Mouse (Mus musculus) stomach, postnatal 0 days (tissue): Measurements from ENCODE around the gene Epha8. TPM values are rescaled to one million over a fixed set of nuclear protein-coding genes. Genes with fewer than 3 reads are reported as not detected.

Experiments used
- ATAC-seq: fragments of 200-750 bp; cut with Nextera tagmentation; 2 replicates; pipeline ENCODE4 v1.8.0; 2017; ENCODE audit not compliant: low FRiP score, low TSS enrichment
- DNase-seq: peaks from one replicate; pipeline ENCODE4 v3.0.0-alpha.2; 2016; ENCODE audit warnings: low spot score
- H3K27ac ChIP-seq: fragments of 300-500 bp; sonication (generic); replicated peaks from 2 replicates; pipeline ENCODE4 v1.5.1; 2014; ENCODE audit warnings: mild to moderate bottlenecking, control low read depth
- H3K27me3 ChIP-seq: fragments of 300-500 bp; sonication (generic); 2 replicates; pipeline ENCODE4 v1.6.1; 2014; ENCODE audit warnings: low read length; ENCODE audit not compliant: control insufficient read depth, insufficient read depth
- H3K36me3 ChIP-seq: fragments of 300-500 bp; sonication (generic); 2 replicates; pipeline ENCODE4 v1.6.1; 2014; ENCODE audit warnings: low read length, mixed read lengths; ENCODE audit not compliant: control insufficient read depth, insufficient read depth
- H3K4me1 ChIP-seq: fragments of 300-500 bp; sonication (generic); replicated peaks from 2 replicates; pipeline ENCODE4 v1.6.1; 2014; ENCODE audit warnings: antibody characterized with exemption; ENCODE audit not compliant: control insufficient read depth, insufficient read depth
- H3K4me2 ChIP-seq: fragments of 300-500 bp; sonication (generic); replicated peaks from 2 replicates; pipeline ENCODE4 v1.6.1; 2014; ENCODE audit warnings: low read depth, mild to moderate bottlenecking, control low read depth, moderate library complexity
- H3K4me3 ChIP-seq: fragments of 300-500 bp; sonication (generic); 2 replicates; pipeline ENCODE4 v1.5.1; 2014; ENCODE audit warnings: low read depth, low read length, control low read depth
- H3K9ac ChIP-seq: fragments of 300-500 bp; sonication (generic); 2 replicates; pipeline ENCODE4 v1.6.1; 2014; ENCODE audit warnings: mild to moderate bottlenecking, low read length, control low read depth, mixed read lengths
- H3K9me3 ChIP-seq: fragments of 300-500 bp; sonication (generic); 2 replicates; pipeline ENCODE4 v1.6.1; 2016; ENCODE audit warnings: low read length; ENCODE audit not compliant: control insufficient read depth
- CTCF ChIP-seq: IDR thresholded peaks from 2 replicates; pipeline ENCODE4 v1.5.1; 2016; ENCODE audit warnings: antibody characterized with exemption, low read depth, mild to moderate bottlenecking, moderate library complexity
- EP300 ChIP-seq: optimal IDR thresholded peaks from 2 replicates; pipeline ENCODE3; 2016; ENCODE audit warnings: antibody characterized with exemption
- WGBS: fragments of 180-500 bp; shearing (Covaris S2); extraction: QIAGEN DNeasy Blood & Tissue Kit; methylation state at CpG from one replicate; pipeline ENCODE4 v1.1.7; 2014; 5-methylcytosine and 5-hydroxymethylcytosine counted together
- polyA plus RNA-seq: library from polyadenylated mRNA; unstranded; fragments of >200 nt; fragmentation: Nextera tagmentation; extraction: Ambion mirVana; gene quantifications from 2 replicates; pipeline ENCODE4 v1.2.1, GENCODE M21; 2015

The Epha8 gene
- polyA plus RNA-seq, 1 experiment from 2014 or later = 0.11 TPM

DNA sequence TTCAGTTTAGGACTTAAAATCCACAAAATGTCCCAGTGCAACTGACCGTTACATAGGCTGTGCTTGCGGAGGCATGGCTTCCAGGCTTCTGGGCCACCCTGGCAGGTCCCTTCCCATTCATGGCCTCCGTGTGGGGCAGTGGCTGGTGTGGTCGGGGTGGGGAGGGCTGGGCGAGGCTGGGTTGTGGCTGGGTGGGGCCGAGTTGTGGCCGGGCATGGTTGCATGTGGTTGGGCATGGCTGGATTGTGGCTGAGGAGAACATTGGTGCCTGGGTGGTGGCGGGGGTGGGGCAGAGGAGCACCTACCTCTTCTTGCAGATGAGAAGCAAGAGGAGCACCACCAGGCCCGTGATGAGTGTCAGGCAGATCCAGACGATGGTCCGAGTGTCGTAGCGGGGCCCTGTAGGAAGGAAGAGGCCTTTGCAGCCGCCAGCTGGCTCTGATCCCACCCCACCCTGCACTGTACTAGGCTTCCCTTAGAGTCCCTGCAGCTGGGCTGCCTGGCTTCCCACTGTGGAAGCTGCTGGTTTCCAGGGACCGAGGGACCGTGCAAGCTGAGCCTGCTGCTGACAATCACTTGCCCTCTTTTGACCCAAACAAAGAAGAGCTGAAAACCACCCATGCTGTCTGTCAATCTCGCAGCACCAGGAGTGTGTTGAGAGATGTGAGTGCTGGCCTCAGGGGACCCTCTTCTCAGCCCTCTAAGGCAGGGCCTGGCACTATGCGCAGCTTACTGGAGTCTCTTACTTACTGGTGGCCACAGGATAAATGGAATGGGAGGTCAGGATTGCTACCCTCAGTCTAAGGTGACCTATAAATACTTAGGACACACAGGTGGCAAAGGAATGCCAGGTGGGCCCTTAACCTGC is 21.6 kb downstream of the Epha8 start:
- Histone ChIP-seq H3K27ac (no peak overlapping the region), H3K4me1 (no peaks in the 10 kb centered on the region), H3K4me2 (no peak overlapping the region), H3K9me3 (no peaks in the 10 kb centered on the region), H3K36me3 (no peaks in the 10 kb centered on the region), H3K27me3 (no peaks in the 10 kb centered on the region), H3K4me3 (no peak overlapping the region), H3K9ac (no peak overlapping the region)
- TF ChIP-seq EP300 (no peak), CTCF (no peak)
- 40% methylated on average over 18 of the region's 18 CpGs for whole genome bisulfite sequencing
- ATAC-seq (peak; percentile 27; the same call in 1 of the 2 replicates), DNase-seq (no peak)

DNA sequence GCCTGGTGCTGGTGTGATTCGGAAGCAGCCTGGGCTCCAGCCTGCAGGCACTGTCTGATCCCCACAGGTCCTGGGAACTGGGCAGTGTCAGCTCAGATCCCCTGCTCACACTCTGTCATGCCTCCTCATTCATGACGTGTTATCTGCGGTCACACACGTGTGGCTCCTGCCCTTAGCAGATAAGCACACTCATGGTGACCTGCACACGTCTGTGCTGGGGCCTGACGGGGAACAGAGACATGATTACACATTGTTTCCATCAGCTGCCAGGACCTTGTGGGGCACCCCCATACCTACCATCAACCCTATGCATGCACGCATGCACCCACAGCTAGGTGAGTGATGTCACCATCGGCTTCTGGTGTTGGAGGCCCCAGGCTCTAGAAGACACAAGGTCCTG is 26.1 kb downstream of the Epha8 start:
- Histone ChIP-seq H3K4me3 (no peak overlapping the region), H3K4me2 (no peak overlapping the region), H3K9me3 (no peaks in the 10 kb centered on the region), H3K9ac (no peak overlapping the region), H3K36me3 (no peaks in the 10 kb centered on the region), H3K4me1 (no peaks in the 10 kb centered on the region), H3K27ac (no peak overlapping the region), H3K27me3 (no peaks in the 10 kb centered on the region)
- no peak for DNase-seq
- ATAC-seq = no peak
- WGBS = 71% methylated on average over 8 of the region's 8 CpGs
- TF ChIP-seq EP300 (no peak), CTCF (no peak)

DNA sequence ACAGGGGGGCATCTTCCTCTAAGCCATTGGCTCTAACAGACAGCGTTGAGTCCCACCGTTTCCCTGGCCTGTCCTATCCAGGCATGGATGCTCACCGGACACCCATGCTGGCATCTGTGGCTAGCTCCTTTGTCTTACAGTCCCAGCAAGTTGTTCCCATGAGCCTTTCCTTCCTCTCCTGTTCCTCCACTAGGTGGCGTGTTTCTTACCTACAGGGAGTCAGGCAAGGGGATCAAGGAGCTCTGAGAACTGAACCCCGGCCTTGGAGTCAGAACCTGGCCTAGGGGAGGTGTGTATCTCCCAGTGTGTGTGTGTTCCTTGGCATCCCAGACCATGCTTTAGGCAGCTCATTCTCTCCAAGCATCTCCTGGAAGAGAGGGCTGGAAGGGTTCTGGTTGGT is 27.7 kb downstream of the Epha8 start:
- WGBS = 7% methylated on average over 5 of the region's 5 CpGs
- Histone ChIP-seq H3K9ac (no peak overlapping the region), H3K4me3 (no peak overlapping the region), H3K27me3 (no peaks in the 10 kb centered on the region), H3K9me3 (no peaks in the 10 kb centered on the region), H3K4me1 (no peaks in the 10 kb centered on the region), H3K4me2 (no peak overlapping the region), H3K36me3 (no peaks in the 10 kb centered on the region), H3K27ac (no peak overlapping the region)
- DNase-seq (no peak), ATAC-seq (no peak)
- TF ChIP-seq EP300 (no peak), CTCF (peak; percentile 75)

DNA sequence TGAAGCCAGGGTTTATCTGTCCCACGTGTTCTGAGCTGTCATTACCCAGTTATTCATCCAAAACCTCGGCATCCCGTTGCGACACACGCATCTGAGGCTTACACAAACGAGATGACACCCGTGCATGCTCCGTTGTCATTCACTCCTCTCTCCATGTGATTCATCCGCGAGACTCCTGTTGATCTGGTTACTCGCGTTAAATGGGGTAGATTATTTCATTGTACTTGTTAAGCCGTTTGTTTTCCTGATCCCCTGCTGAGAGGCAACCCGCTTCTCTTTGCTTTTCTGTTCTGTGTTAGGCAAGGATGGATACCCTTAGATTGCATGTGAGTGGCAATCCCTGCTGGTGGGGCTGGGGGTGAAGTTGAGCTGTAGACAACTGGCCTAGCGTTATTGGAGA is 30.8 kb downstream of the Epha8 start:
- no peak overlapping the region for H3K4me3 ChIP-seq
- no peak for ATAC-seq
- WGBS = 21% methylated on average over 15 of the region's 15 CpGs

DNA sequence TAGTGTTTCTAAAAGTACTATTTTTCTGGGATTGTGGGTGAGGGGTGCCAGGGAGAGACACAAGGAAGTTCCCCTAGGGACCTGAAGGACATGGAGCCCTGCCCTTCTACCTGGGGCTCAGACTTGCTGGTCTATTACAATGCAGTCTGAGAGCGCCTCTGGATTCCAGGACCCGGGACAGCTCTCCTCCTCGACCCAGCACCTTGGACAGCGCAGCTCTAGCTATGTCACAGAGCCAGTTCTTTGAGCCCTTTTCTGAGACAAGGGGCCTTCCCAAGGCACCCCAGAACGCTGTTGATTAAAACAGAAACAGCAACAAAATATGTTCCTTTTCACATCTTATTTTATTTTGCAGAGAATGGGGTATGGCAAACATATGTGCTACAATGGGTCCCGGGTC is 32.1 kb downstream of the Epha8 start:
- Histone ChIP-seq H3K27ac (no peak overlapping the region), H3K36me3 (no peaks in the 10 kb centered on the region), H3K27me3 (no peaks in the 10 kb centered on the region), H3K9ac (no peak overlapping the region), H3K4me2 (no peak overlapping the region), H3K4me1 (no peaks in the 10 kb centered on the region), H3K4me3 (no peak overlapping the region), H3K9me3 (no peaks in the 10 kb centered on the region)
- TF ChIP-seq EP300 (no peak), CTCF (peak; percentile 12; the same call in 1 of the 2 replicates)
- ATAC-seq (no peak), DNase-seq (peak; percentile 82)
- 6% methylated on average over 6 of the region's 6 CpGs for WGBS

More for the DNA sequence above, 30.8 kb downstream of the Epha8 start:
- H3K9ac ChIP-seq = no peak overlapping the region
- no peaks in the 10 kb centered on the region for H3K27me3 ChIP-seq
- H3K36me3 ChIP-seq = no peaks in the 10 kb centered on the region
- DNase-seq = no peak
- no peak for TF ChIP-seq EP300
- no peak for TF ChIP-seq CTCF
- no peak overlapping the region for H3K4me2 ChIP-seq
- H3K27ac ChIP-seq = no peak overlapping the region
- H3K4me1 ChIP-seq = no peaks in the 10 kb centered on the region
- H3K9me3 ChIP-seq = no peaks in the 10 kb centered on the region

DNA sequence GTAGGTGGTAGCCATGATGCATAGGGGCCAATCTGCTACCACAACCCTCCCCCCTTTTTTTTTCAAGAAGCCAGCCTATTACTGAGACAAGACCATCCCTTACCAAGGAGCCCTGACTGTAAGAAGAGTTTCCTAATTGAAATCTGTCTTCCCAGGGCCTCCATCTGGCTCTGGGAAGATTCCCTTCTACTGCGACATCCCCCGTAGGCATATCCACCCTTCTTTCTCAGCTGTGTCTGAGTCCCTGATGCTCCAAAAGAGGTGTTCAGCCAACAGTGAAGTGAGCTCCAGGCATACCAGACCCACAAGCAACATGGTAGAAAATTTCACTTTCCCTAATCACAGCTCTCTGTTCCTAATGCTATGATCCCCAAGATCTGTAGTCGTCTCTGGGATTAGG is 37.1 kb downstream of the Epha8 start:
- Histone ChIP-seq H3K27me3 (no peaks in the 10 kb centered on the region), H3K9ac (no peak overlapping the region), H3K4me1 (no peaks in the 10 kb centered on the region), H3K4me3 (no peak overlapping the region), H3K4me2 (no peak overlapping the region), H3K36me3 (no peaks in the 10 kb centered on the region), H3K9me3 (no peaks in the 10 kb centered on the region), H3K27ac (no peak overlapping the region)
- WGBS = 71% methylated on average over 3 of the region's 3 CpGs
- ATAC-seq (no peak), DNase-seq (no peak)
- TF ChIP-seq CTCF (no peak), EP300 (no peak)
